In the genomic region with DNA sequence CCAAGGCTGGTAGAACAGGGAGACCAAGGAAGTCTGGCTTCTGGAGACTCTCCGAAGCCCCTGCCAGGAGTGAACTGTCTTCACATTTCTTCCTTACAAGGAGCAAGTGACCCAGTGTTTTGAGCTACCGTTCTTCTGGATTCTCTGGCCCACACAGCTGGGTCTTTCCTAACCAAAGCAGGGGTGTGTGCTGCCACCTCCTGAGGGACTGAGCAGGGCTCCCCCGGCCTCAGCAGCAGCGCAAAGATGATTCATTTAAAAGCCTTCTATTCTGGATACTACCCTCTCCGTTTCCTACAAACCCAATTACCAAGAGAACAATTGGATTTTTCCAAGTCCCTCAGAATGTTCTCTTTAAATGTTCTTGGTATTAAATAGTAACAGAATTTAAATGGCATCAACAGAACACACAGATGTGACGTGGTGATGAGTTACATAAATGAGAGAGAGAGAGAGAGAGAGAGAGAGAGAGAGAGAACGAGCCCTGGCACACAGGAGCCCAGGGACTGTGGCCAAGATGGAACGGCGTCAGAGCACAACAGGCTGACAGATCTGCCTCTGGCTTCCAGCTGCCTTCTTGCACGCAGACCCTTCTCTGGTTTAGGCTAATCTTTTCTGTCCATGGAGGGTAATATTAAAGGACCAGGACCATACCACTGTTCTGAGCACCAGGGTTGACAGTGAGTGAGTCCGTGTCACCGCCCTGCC, we compare ENCODE assay signal across 11 mouse cellular contexts.
DNase-seq lines count a peak whose midpoint lies in the region; ATAC-seq lines count a peak whose summit lies in the region.
"Had no signal": no experiment of that assay in that cellular context is flagged by ENCODE, and none has a peak within 500 bp of the region (broad histone marks: within the 10 kb centered on the region; RNA-seq: fewer than 3 reads in every experiment).

No protein-coding gene starts in this region.

- H3K27ac ChIP-seq in neural tube, embryonic 15.5 days (replicated peaks): no peak overlapping the region
- H3K27ac ChIP-seq: embryonic facial prominence, embryonic 15.5 days; limb, embryonic 12.5 days had no signal

- ATAC-seq in neural tube, embryonic 15.5 days (ENCODE audit: low FRiP score): no peak
- ATAC-seq: intestine, postnatal 0 days had no signal

- no peak overlapping the region for H3K4me2 ChIP-seq in neural tube, embryonic 15.5 days
- H3K4me2 ChIP-seq: embryonic facial prominence, embryonic 15.5 days; limb, embryonic 12.5 days had no signal

- no peaks in the 10 kb centered on the region for H3K4me1 ChIP-seq in neural tube, embryonic 15.5 days
- H3K4me1 ChIP-seq: embryonic facial prominence, embryonic 15.5 days; limb, embryonic 12.5 days had no signal

- peak; percentile 49 to 57 for DNase-seq in heart, postnatal 10 days
- DNase-seq in heart, postnatal 25 days (ENCODE audit: low spot score): no peak
- peak; percentile 30 for DNase-seq in gastrocnemius, postnatal 14 days
- peak; percentile 45 to 56 for DNase-seq in layer of hippocampus, postnatal 36 days
- DNase-seq in right cerebral cortex, postnatal 14 days: peak; percentile 55
- DNase-seq in testis, postnatal 10 days (ENCODE audit: low spot score): no peak
- DNase-seq: thymus, postnatal 14 days had no signal

- H3K9me3 ChIP-seq in neural tube, embryonic 15.5 days (replicated peaks): no peaks in the 10 kb centered on the region
- H3K9me3 ChIP-seq: embryonic facial prominence, embryonic 15.5 days; limb, embryonic 12.5 days had no signal

- no peaks in the 10 kb centered on the region for H3K27me3 ChIP-seq in neural tube, embryonic 15.5 days (replicated peaks)
- H3K27me3 ChIP-seq: embryonic facial prominence, embryonic 15.5 days; limb, embryonic 12.5 days had no signal

- intact Hi-C loops in heart, postnatal 10 days (cut with DNase I): no loop called here
- intact Hi-C loops in heart, postnatal 25 days (cut with DNase I): no loop called here
- intact Hi-C loops in gastrocnemius, postnatal 14 days (cut with DNase I; ENCODE audit: low total_unique reads): no loop called here

- no peak overlapping the region for H3K4me3 ChIP-seq in neural tube, embryonic 15.5 days (replicated peaks)
- H3K4me3 ChIP-seq: embryonic facial prominence, embryonic 15.5 days; limb, embryonic 12.5 days had no signal

- no peak overlapping the region for H3K9ac ChIP-seq in neural tube, embryonic 15.5 days (replicated peaks)
- H3K9ac ChIP-seq: embryonic facial prominence, embryonic 15.5 days; limb, embryonic 12.5 days had no signal

- H3K36me3 ChIP-seq in neural tube, embryonic 15.5 days: no peaks in the 10 kb centered on the region
- H3K36me3 ChIP-seq: embryonic facial prominence, embryonic 15.5 days; limb, embryonic 12.5 days had no signal

- WGBS in neural tube, embryonic 15.5 days: 63% methylated on average over 12 of the region's 12 CpGs

Comparison
In these comparisons a context has a peak if more than half of its experiments do, and no peak if none do; other contexts are left out.
1. DNase-seq: peak in heart, postnatal 10 days (2 of 2), gastrocnemius, postnatal 14 days (single experiment), layer of hippocampus, postnatal 36 days (2 of 2) and right cerebral cortex, postnatal 14 days (single experiment); none in heart, postnatal 25 days (single experiment) and testis, postnatal 10 days (single experiment).